Mouse (Mus musculus) limb, embryonic 10.5 days (tissue): ENCODE data around the gene Fbxo30. TPM values are rescaled to one million over a fixed set of nuclear protein-coding genes. Genes with fewer than 3 reads are reported as not detected.
"Not testable (repeated sequence)": the region's sequence is repeated elsewhere in the genome, so short reads cannot be mapped to it uniquely, and the experiment has no call there.

ENCODE experiments used
- DNase-seq: peaks from one replicate; pipeline ENCODE4 v3.0.0-alpha.2; 2017; ENCODE audit warnings: low spot score
- H3K27ac ChIP-seq: fragments of 300-500 bp; sonication (generic); 2 replicates; pipeline ENCODE4 v1.5.1; 2016; ENCODE audit warnings: mild to moderate bottlenecking
- H3K27me3 ChIP-seq: fragments of 300-500 bp; sonication (generic); 2 replicates; pipeline ENCODE4 v1.6.1; 2016; ENCODE audit warnings: low read depth, mild to moderate bottlenecking; ENCODE audit not compliant: poor library complexity, severe bottlenecking
- H3K36me3 ChIP-seq: fragments of 300-500 bp; sonication (generic); 2 replicates; pipeline ENCODE4 v1.6.1; 2016; ENCODE audit warnings: mild to moderate bottlenecking, moderate library complexity
- H3K4me1 ChIP-seq: fragments of 300-500 bp; sonication (generic); 2 replicates; pipeline ENCODE4 v1.6.1; 2016
- H3K4me3 ChIP-seq: fragments of 300-500 bp; sonication (generic); 2 replicates; pipeline ENCODE4 v1.5.1; 2016; ENCODE audit warnings: mild to moderate bottlenecking, moderate library complexity
- H3K9me3 ChIP-seq: fragments of 300-500 bp; sonication (generic); replicated peaks from 2 replicates; pipeline ENCODE4 v1.6.1; 2016; ENCODE audit warnings: mild to moderate bottlenecking
- WGBS: fragments of 180-500 bp; shearing (Covaris S2); methylation state at CpG from one replicate; pipeline ENCODE4 v1.1.7; 2016; 5-methylcytosine and 5-hydroxymethylcytosine counted together
- polyA plus RNA-seq: library from polyadenylated mRNA; unstranded; fragments of >200 nt; fragmentation: Nextera tagmentation; extraction: Ambion mirVana; gene quantifications from 2 replicates; pipeline ENCODE4 v1.2.1, GENCODE M21; 2016

Gene Fbxo30
- polyA plus RNA-seq, 1 experiment from 2014 or later: 55.8 TPM

- Histone ChIP-seq H3K4me3 (peak overlapping the region; percentile 97), H3K9me3 (no peaks in the 10 kb centered on the region), H3K27me3 (no peaks in the 10 kb centered on the region), H3K36me3 (peaks cover 4% of the 10 kb centered on the region), H3K4me1 (peaks cover 7% of the 10 kb centered on the region), H3K27ac (peak overlapping the region; percentile 99)
- WGBS: 4% methylated on average over 4 of the region's 4 CpGs
- no peak for DNase-seq
Measured at GRCm38 (mm10) chr10:11282306-11282631, 1.1 kb downstream of the Fbxo30 start.

GRCm38 (mm10) chr10:11298418-11298817 is 17.3 kb downstream of the Fbxo30 start:
- 94% methylated on average over 6 of the region's 6 CpGs for WGBS
- no peak overlapping the region for H3K27ac ChIP-seq
- peaks cover 47% of the 10 kb centered on the region for H3K36me3 ChIP-seq
- DNase-seq: no peak
- no peaks in the 10 kb centered on the region for H3K27me3 ChIP-seq
- no peak overlapping the region for H3K4me3 ChIP-seq
- H3K4me1 ChIP-seq: no peaks in the 10 kb centered on the region
- no peaks in the 10 kb centered on the region for H3K9me3 ChIP-seq

GRCm38 (mm10) chr10:11305365-11306053 is 24.4 kb downstream of the Fbxo30 start:
- Histone ChIP-seq H3K36me3 (no peaks in the 10 kb centered on the region), H3K9me3 (no peaks in the 10 kb centered on the region), H3K27me3 (no peaks in the 10 kb centered on the region), H3K4me3 (no peak overlapping the region), H3K4me1 (peaks cover 13% of the 10 kb centered on the region), H3K27ac (peak overlapping the region; percentile 3; the same call in 1 of the 2 replicates)
- WGBS: 49% methylated on average over 9 of the region's 9 CpGs
- no peak for DNase-seq

DNA sequence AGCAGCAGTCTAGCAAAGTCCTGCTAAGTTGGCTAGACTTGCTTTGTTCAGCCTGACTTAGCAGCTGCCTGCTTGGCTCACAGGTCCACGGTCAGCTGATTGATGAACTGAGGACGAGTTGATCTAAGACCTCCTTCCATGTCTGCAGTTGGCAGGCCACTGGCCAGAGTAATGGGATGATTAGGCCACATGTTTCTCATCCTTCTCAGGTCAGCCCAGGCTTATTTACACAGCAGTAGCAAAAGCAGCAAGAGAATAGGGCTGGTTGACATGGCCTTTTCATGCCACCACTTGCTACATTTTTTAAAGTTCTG is 24.9 kb downstream of the Fbxo30 start:
- 17% methylated on average over 2 of the region's 2 CpGs for WGBS
- Histone ChIP-seq H3K36me3 (no peaks in the 10 kb centered on the region), H3K4me1 (peaks cover 13% of the 10 kb centered on the region), H3K27me3 (no peaks in the 10 kb centered on the region), H3K4me3 (no peak overlapping the region), H3K27ac (peak overlapping the region; percentile 3; the same call in 1 of the 2 replicates), H3K9me3 (no peaks in the 10 kb centered on the region)
- peak; percentile 53 for DNase-seq

GRCm38 (mm10) chr10:11309866-11310265 is 28.7 kb downstream of the Fbxo30 start:
- H3K27me3 ChIP-seq: no peaks in the 10 kb centered on the region
- peaks cover 13% of the 10 kb centered on the region for H3K4me1 ChIP-seq
- H3K4me3 ChIP-seq: no peak overlapping the region
- WGBS: 92% methylated on average over 1 of the region's 1 CpGs
- DNase-seq: no peak
- no peaks in the 10 kb centered on the region for H3K36me3 ChIP-seq
- H3K9me3 ChIP-seq: no peaks in the 10 kb centered on the region
- no peak overlapping the region for H3K27ac ChIP-seq

- H3K27ac ChIP-seq: no peak overlapping the region
- H3K4me3 ChIP-seq: no peak overlapping the region
- H3K27me3 ChIP-seq: no peaks in the 10 kb centered on the region
- no peak for DNase-seq
- H3K36me3 ChIP-seq: no peaks in the 10 kb centered on the region
- H3K9me3 ChIP-seq: no peaks in the 10 kb centered on the region
- H3K4me1 ChIP-seq: peaks cover 8% of the 10 kb centered on the region
Measured at GRCm38 (mm10) chr10:11310481-11310880, 29.4 kb downstream of the Fbxo30 start.

DNA sequence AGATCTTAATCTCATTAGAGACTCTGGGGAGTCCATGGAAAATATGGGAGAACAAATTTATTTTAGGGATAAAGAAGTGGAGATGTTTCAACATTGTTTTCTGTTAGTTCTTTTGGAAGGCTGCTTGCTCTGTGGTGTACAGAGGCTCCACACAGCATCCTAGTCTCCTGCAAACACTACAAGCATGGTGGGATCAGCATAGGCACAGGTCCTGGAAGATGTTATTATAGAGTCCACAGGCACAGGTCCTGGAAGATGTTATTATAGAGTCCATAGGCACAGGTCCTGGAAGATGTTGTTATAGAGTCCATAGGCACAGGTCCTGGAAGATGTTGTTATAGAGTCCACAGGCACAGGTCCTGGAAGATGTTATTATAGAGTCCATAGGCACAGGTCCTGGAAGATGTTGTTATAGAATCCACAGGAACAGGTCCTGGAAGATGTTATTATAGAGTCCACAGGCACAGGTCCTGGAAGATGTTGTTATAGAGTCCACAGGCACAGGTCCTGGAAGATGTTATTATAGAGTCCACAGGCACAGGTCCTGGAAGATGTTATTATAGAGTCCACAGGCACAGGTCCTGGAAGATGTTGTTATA is 36.8 kb downstream of the Fbxo30 start:
- not testable (repeated sequence) for H3K27me3 ChIP-seq, H3K36me3 ChIP-seq, H3K4me1 ChIP-seq, DNase-seq, H3K4me3 ChIP-seq, H3K27ac ChIP-seq, H3K9me3 ChIP-seq

GRCm38 (mm10) chr10:11319446-11319970 is 38.4 kb downstream of the Fbxo30 start:
- no peaks in the 10 kb centered on the region for H3K36me3 ChIP-seq
- H3K9me3 ChIP-seq: no peaks in the 10 kb centered on the region
- peaks cover 1% of the 10 kb centered on the region; the same call in 1 of the 2 replicates for H3K4me1 ChIP-seq
- H3K27me3 ChIP-seq: no peaks in the 10 kb centered on the region
- WGBS: 79% methylated on average over 1 of the region's 1 CpGs
- no peak overlapping the region for H3K27ac ChIP-seq
- H3K4me3 ChIP-seq: no peak overlapping the region
- DNase-seq: no peak

DNA sequence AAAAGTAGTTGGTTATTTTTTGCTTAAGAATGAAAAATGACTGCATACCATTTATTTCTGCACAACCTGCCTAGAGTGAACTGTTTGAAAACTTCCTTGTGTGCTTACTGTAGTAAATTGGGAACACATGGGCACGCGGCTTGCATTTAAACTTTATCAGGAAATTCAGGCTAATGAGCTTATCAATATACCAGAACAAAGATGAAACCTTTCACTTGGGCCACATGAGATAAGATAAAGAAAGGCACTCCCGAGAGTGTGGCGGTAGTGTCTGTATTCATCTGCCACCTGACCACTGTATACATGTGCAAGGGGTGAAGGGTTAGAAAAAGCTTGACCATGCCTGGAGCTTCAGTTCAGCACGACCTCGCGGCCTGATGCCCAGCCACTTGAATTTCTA is 41.2 kb downstream of the Fbxo30 start:
- WGBS: 85% methylated on average over 7 of the region's 7 CpGs

GRCm38 (mm10) chr10:11323202-11323898 is 42.2 kb downstream of the Fbxo30 start:
- no peak for DNase-seq
- Histone ChIP-seq H3K27ac (no peak overlapping the region), H3K36me3 (no peaks in the 10 kb centered on the region), H3K9me3 (no peaks in the 10 kb centered on the region), H3K27me3 (no peaks in the 10 kb centered on the region), H3K4me3 (no peak overlapping the region), H3K4me1 (peaks cover 3% of the 10 kb centered on the region; the same call in 1 of the 2 replicates)
- 84% methylated on average over 4 of the region's 4 CpGs for WGBS

More for the DNA sequence above, 41.2 kb downstream of the Fbxo30 start:
- Histone ChIP-seq H3K4me3 (no peak overlapping the region), H3K27me3 (no peaks in the 10 kb centered on the region), H3K9me3 (no peaks in the 10 kb centered on the region), H3K36me3 (no peaks in the 10 kb centered on the region), H3K27ac (no peak overlapping the region), H3K4me1 (peaks cover 3% of the 10 kb centered on the region; the same call in 1 of the 2 replicates)
- DNase-seq: no peak

- Histone ChIP-seq H3K36me3 (no peaks in the 10 kb centered on the region), H3K4me3 (no peak overlapping the region), H3K27me3 (no peaks in the 10 kb centered on the region), H3K27ac (no peak overlapping the region), H3K9me3 (no peaks in the 10 kb centered on the region), H3K4me1 (peaks cover 3% of the 10 kb centered on the region; the same call in 1 of the 2 replicates)
- 93% methylated on average over 3 of the region's 3 CpGs for WGBS
- DNase-seq: no peak
Measured at GRCm38 (mm10) chr10:11326526-11326925, 45.4 kb downstream of the Fbxo30 start.

- Histone ChIP-seq H3K4me1 (peaks cover 2% of the 10 kb centered on the region; the same call in 1 of the 2 replicates), H3K9me3 (no peaks in the 10 kb centered on the region), H3K27me3 (no peaks in the 10 kb centered on the region), H3K36me3 (no peaks in the 10 kb centered on the region), H3K4me3 (peak within 1 kb of the TSS; percentile 70), H3K27ac (peak within 1 kb of the TSS; percentile 98)
- peak; percentile 84 for DNase-seq
- WGBS: under 1% methylated on average over 106 of the region's 106 CpGs
Measured at GRCm38 (mm10) chr10:11343205-11344141, 62.3 kb downstream of the Fbxo30 start, which contains the start of gene Epm2a. Gene Epm2a, plus strand, starts transcription at chr10:11343404.
